1 mouse cellular context compared by ENCODE assay signal in genomic region chr15:80107575-80107974, GRCm38 (mm10).
TF ChIP-seq lines count a peak whose summit lies in the region.

No protein-coding gene starts in this region.

TF ChIP-seq in ES-E14, 5 proteins besides CTCF, POLR2A, EP300 and RAD21:
- no peak for TF ChIP-seq MAFK (IDR thresholded peaks at IDR 0.05; ENCODE audit: insufficient read depth, low read depth, low read length)
- TF ChIP-seq ZNF384 (IDR thresholded peaks at IDR 0.05; ENCODE audit: low read depth, low read length) = peak; percentile 75; the same call in 1 of the 2 replicates
- no peak for TF ChIP-seq HCFC1 (IDR thresholded peaks at IDR 0.05; ENCODE audit: borderline replicate concordance, insufficient read depth, low read length)
- no peak for TF ChIP-seq ZC3H11A (IDR thresholded peaks at IDR 0.05; ENCODE audit: borderline replicate concordance, low read depth, low read length)
- no peak for TF ChIP-seq CHD2 (IDR thresholded peaks at IDR 0.05; ENCODE audit: low read depth, low read length)
